Mouse (Mus musculus) CH12.LX (cell line): ENCODE results near the gene Cdk15. TPM values are rescaled to one million over a fixed set of nuclear protein-coding genes. Genes with fewer than 3 reads are reported as not detected.

Source experiments
- DNase-seq: peaks from one replicate; pipeline ENCODE4 v3.0.0-alpha.2; 2013; ENCODE audit errors: extremely low read depth
- H3K27ac ChIP-seq: 2 replicates; pipeline ENCODE4 v1.5.1; 2012; ENCODE audit warnings: low read depth, mild to moderate bottlenecking, control low read depth, moderate library complexity; ENCODE audit not compliant: insufficient read depth
- H3K27me3 ChIP-seq: replicated peaks from 2 replicates; pipeline ENCODE3; 2012; ENCODE audit warnings: inconsistent platforms
- H3K36me3 ChIP-seq, 2 experiments: replicated peaks in 1 of 2; 2 replicates each; pipeline versions ENCODE3 to v1.6.1; 2012; ENCODE audit warnings: inconsistent platforms in 1 of 2, low read length in 1 of 2, mild to moderate bottlenecking in 1 of 2, mixed read lengths in 1 of 2, moderate library complexity in 1 of 2; ENCODE audit not compliant: control insufficient read depth in 1 of 2, insufficient read depth in 1 of 2
- H3K4me1 ChIP-seq, 2 experiments: 2 replicates each; pipeline ENCODE4 v1.6.1; 2012; ENCODE audit warnings: inconsistent platforms in 1 of 2, moderate library complexity in 1 of 2; ENCODE audit not compliant: insufficient read depth in 2 of 2, control insufficient read depth in 1 of 2
- H3K4me2 ChIP-seq: 2 replicates; pipeline ENCODE4 v1.6.1; 2012; ENCODE audit warnings: low read depth, mild to moderate bottlenecking, control low read depth; ENCODE audit not compliant: poor library complexity, insufficient read depth, severe bottlenecking
- H3K4me3 ChIP-seq, 3 experiments: fragments of 150-350 bp in 1 of 3; sonication (generic) in 1 of 3; replicated peaks in 1 of 3; 2 replicates each; pipeline versions ENCODE3 to v1.5.1; 2011 to 2012; ENCODE audit warnings: low read depth in 2 of 3, low read length in 2 of 3, mild to moderate bottlenecking in 2 of 3, moderate library complexity in 2 of 3, control low read depth in 1 of 3, improper control_type of control experiment in 1 of 3, inconsistent platforms in 1 of 3, mixed read lengths in 1 of 3; ENCODE audit not compliant: poor library complexity in 1 of 3
- H3K79me2 ChIP-seq: replicated peaks from 2 replicates; pipeline ENCODE4 v1.6.1; 2012; ENCODE audit warnings: mild to moderate bottlenecking, moderate library complexity; ENCODE audit not compliant: control insufficient read depth, poor library complexity, insufficient read depth, severe bottlenecking; ENCODE audit errors: extremely low read depth
- H3K9ac ChIP-seq: 2 replicates; pipeline ENCODE4 v1.6.1; 2012; ENCODE audit warnings: low read depth, mild to moderate bottlenecking, control low read depth, moderate library complexity; ENCODE audit not compliant: insufficient read depth
- H3K9me3 ChIP-seq: replicated peaks from 2 replicates; pipeline ENCODE3; 2012; ENCODE audit warnings: low read length, inconsistent platforms, mixed read lengths
- BHLHE40 ChIP-seq: IDR thresholded peaks from 2 replicates; pipeline ENCODE4 v1.6.1; 2011; ENCODE audit warnings: mild to moderate bottlenecking, low read depth, low read length, improper control_type of control experiment
- CHD1 ChIP-seq: IDR thresholded peaks from 2 replicates; pipeline ENCODE4 v1.6.1; 2012; ENCODE audit warnings: low read depth, low read length, improper control_type of control experiment, inconsistent platforms
- CHD2 ChIP-seq: IDR thresholded peaks from 2 replicates; pipeline ENCODE4 v1.6.1; 2011; ENCODE audit warnings: low read length, improper control_type of control experiment
- CTCF ChIP-seq, 2 experiments: IDR thresholded peaks in 1 of 2; conservative IDR thresholded peaks in 1 of 2; 2 replicates each; pipeline ENCODE4 v1.5.1; 2011 to 2012; ENCODE audit warnings: low read depth in 2 of 2, low read length in 2 of 2, improper control_type of control experiment in 1 of 2, inconsistent platforms in 1 of 2, mild to moderate bottlenecking in 1 of 2, moderate library complexity in 1 of 2
- E2F4 ChIP-seq: IDR thresholded peaks from 2 replicates; pipeline ENCODE4 v1.6.1; 2011; ENCODE audit warnings: low read depth, low read length, improper control_type of control experiment; ENCODE audit not compliant: insufficient replicate concordance
- ELF1 ChIP-seq: IDR thresholded peaks from 2 replicates; pipeline ENCODE4 v1.6.1; 2014; ENCODE audit warnings: low read depth, mild to moderate bottlenecking, inconsistent platforms, low read length, improper control_type of control experiment
- ETS1 ChIP-seq: conservative IDR thresholded peaks from 2 replicates; pipeline ENCODE4 v1.6.1; 2012; ENCODE audit warnings: low read depth, mild to moderate bottlenecking, inconsistent platforms, low read length, improper control_type of control experiment, moderate library complexity
- GABPA ChIP-seq: IDR thresholded peaks from 2 replicates; pipeline ENCODE4 v1.6.1; 2012; ENCODE audit warnings: low read depth, low read length, improper control_type of control experiment, inconsistent platforms; ENCODE audit not compliant: insufficient replicate concordance
- HCFC1 ChIP-seq: IDR thresholded peaks from 2 replicates; pipeline ENCODE4 v1.6.1; 2012; ENCODE audit warnings: low read depth, mild to moderate bottlenecking, inconsistent platforms, low read length, improper control_type of control experiment
- IRF4 ChIP-seq: IDR thresholded peaks from 2 replicates; pipeline ENCODE4 v1.6.1; 2014; ENCODE audit warnings: low read depth, mild to moderate bottlenecking, inconsistent platforms, low read length, improper control_type of control experiment
- JUN ChIP-seq: IDR thresholded peaks from 2 replicates; pipeline ENCODE4 v1.6.1; 2011; ENCODE audit warnings: low read depth, mild to moderate bottlenecking, low read length, improper control_type of control experiment, moderate library complexity; ENCODE audit not compliant: insufficient read depth
- JUND ChIP-seq: conservative IDR thresholded peaks from 2 replicates; pipeline ENCODE4 v1.6.1; 2011; ENCODE audit warnings: low read depth, low read length, improper control_type of control experiment
- MAFK ChIP-seq: IDR thresholded peaks from 2 replicates; pipeline ENCODE4 v1.6.1; 2011; ENCODE audit warnings: low read length, improper control_type of control experiment; ENCODE audit not compliant: insufficient replicate concordance
- MAX ChIP-seq: IDR thresholded peaks from 2 replicates; pipeline ENCODE4 v1.6.1; 2011; ENCODE audit warnings: low read length, improper control_type of control experiment
- MEF2A ChIP-seq: IDR thresholded peaks from 2 replicates; pipeline ENCODE4 v1.6.1; 2014; ENCODE audit warnings: low read depth, mild to moderate bottlenecking, inconsistent platforms, low read length, improper control_type of control experiment, borderline replicate concordance
- NELFE ChIP-seq: IDR thresholded peaks from 2 replicates; pipeline ENCODE4 v1.6.1; 2011; ENCODE audit warnings: low read depth, low read length, improper control_type of control experiment
- PAX5 ChIP-seq: IDR thresholded peaks from 2 replicates; pipeline ENCODE4 v1.6.1; 2012; ENCODE audit warnings: low read length, inconsistent platforms, mixed read lengths
- POLR2AphosphoS2 ChIP-seq: IDR thresholded peaks from 2 replicates; pipeline ENCODE4 v1.6.1; 2011; ENCODE audit warnings: low read depth, low read length, improper control_type of control experiment
- RAD21 ChIP-seq: IDR thresholded peaks from 2 replicates; pipeline ENCODE4 v1.6.1; 2011; ENCODE audit warnings: low read depth, mild to moderate bottlenecking, low read length, improper control_type of control experiment, moderate library complexity
- SIN3A ChIP-seq: IDR thresholded peaks from 2 replicates; pipeline ENCODE4 v1.6.1; 2012; ENCODE audit warnings: low read length, improper control_type of control experiment, inconsistent platforms
- SMC3 ChIP-seq: IDR thresholded peaks from 2 replicates; pipeline ENCODE4 v1.6.1; 2011; ENCODE audit warnings: low read depth, low read length, improper control_type of control experiment
- TCF12 ChIP-seq: IDR thresholded peaks from 2 replicates; pipeline ENCODE4 v1.6.1; 2014; ENCODE audit warnings: low read depth, mild to moderate bottlenecking, inconsistent platforms, low read length, improper control_type of control experiment
- UBTF ChIP-seq: IDR thresholded peaks from 2 replicates; pipeline ENCODE4 v1.6.1; 2012; ENCODE audit warnings: low read depth, mild to moderate bottlenecking, inconsistent platforms, low read length, improper control_type of control experiment, moderate library complexity
- ZC3H11A ChIP-seq: IDR thresholded peaks from 2 replicates; pipeline ENCODE4 v1.6.1; 2012; ENCODE audit warnings: low read depth, mild to moderate bottlenecking, inconsistent platforms, low read length, improper control_type of control experiment
- dilution Hi-C: fragments of 300-500 bp; cut with MboI; formaldehyde crosslinking; loops from 2 replicates; pipeline ENCODE4 v1.14.3; 2020; ENCODE audit warnings: low sequenced_read_pairs; ENCODE audit not compliant: extremely low pct_unique_long_range_greater_than_20kb, extremely low pct_ligation_motif_present
- in situ Hi-C: fragments of 300-500 bp; cut with MboI; formaldehyde crosslinking; loops from 3 replicates; pipeline ENCODE4 v1.14.3; 2019; ENCODE audit warnings: low sequenced_read_pairs, low pct_ligation_motif_present, low pct_unique_long_range_greater_than_20kb, mixed read lengths
- polyA plus RNA-seq: library from polyadenylated mRNA; unstranded; fragments of >175 nt; gene quantifications from 2 replicates; pipeline ENCODE4 v1.2.1, GENCODE M21; 2012; ENCODE audit warnings: low read depth; ENCODE audit not compliant: insufficient read length
- total RNA-seq, 2 experiments: library from RNA; depleted of rRNA; stranded (reverse); fragments of 300-350 nt in 1 of 2; fragments of >200 nt in 1 of 2; gene quantifications; 2 replicates each; pipeline ENCODE4 v1.2.3; 2012 to 2014

Cdk15 gene
- total and polyA plus RNA-seq, 3 experiments, result 0.13 TPM; not detected in 2

GRCm38 (mm10) chr1:59243770-59244169 is 12.9 kb upstream of the Cdk15 start:
- no peak overlapping the region for H3K27ac ChIP-seq
- dilution Hi-C loops, result no loop called here
- no peaks in the 10 kb centered on the region for H3K36me3 ChIP-seq
- H3K9ac ChIP-seq, result no peak overlapping the region
- no peaks in the 10 kb centered on the region for H3K27me3 ChIP-seq
- peaks cover 5% of the 10 kb centered on the region for H3K9me3 ChIP-seq
- peaks cover 4 to 7% of the 10 kb centered on the region in 2 experiments; a peak in 3 of 4 replicates for H3K4me1 ChIP-seq
- DNase-seq, result no peak
- TF ChIP-seq POLR2AphosphoS2 (no peak), CTCF (conservative IDR thresholded peaks at IDR 0.05 in 1 of 2, IDR thresholded peaks at IDR 0.05 in 1 of 2; ENCODE audit: low read depth in 2 of 2, low read length in 2 of 2) (peak in 1 of 2 experiments; percentile 15; a peak in 1 of 4 replicates), PAX5 (no peak), MAX (no peak)
- H3K4me2 ChIP-seq, result no peak overlapping the region
- in situ Hi-C loops, result loop anchor here (10.0 to 25.0 kb wide), 2 partner anchors 381 to 456 kb away; partner anchors contain the start of gene Casp8
- H3K4me3 ChIP-seq, result no peak overlapping the region
- H3K79me2 ChIP-seq, result no peaks in the 10 kb centered on the region

GRCm38 (mm10) chr1:59247602-59248001 is 9.1 kb upstream of the Cdk15 start:
- in situ Hi-C loops (loop anchor here (10.0 to 25.0 kb wide), 2 partner anchors 377 to 460 kb away; partner anchors contain the start of gene Casp8), dilution Hi-C loops (no loop called here)
- DNase-seq, result peak; percentile 49
- Histone ChIP-seq H3K27ac (no peak overlapping the region), H3K36me3 (no peaks in the 10 kb centered on the region), H3K4me2 (peak overlapping the region; percentile 1; the same call in 1 of the 2 replicates), H3K9ac (no peak overlapping the region), H3K79me2 (no peaks in the 10 kb centered on the region), H3K4me1 (peaks cover 4 to 7% of the 10 kb centered on the region in 2 experiments; a peak in 3 of 4 replicates), H3K27me3 (no peaks in the 10 kb centered on the region), H3K9me3 (no peaks in the 10 kb centered on the region), H3K4me3 (no peak overlapping the region)
- no peak for TF ChIP-seq SIN3A
- TF ChIP-seq CTCF (conservative IDR thresholded peaks at IDR 0.05 in 1 of 2, IDR thresholded peaks at IDR 0.05 in 1 of 2; ENCODE audit: low read depth in 2 of 2, low read length in 2 of 2), result peak; percentile 45 to 86; a peak in 3 of 4 replicates
- peak; percentile 71 for TF ChIP-seq ZC3H11A
- no peak for TF ChIP-seq E2F4
- TF ChIP-seq BHLHE40, result peak; percentile 15; the same call in 1 of the 2 replicates
- no peak for TF ChIP-seq ELF1
- no peak for TF ChIP-seq JUN
- no peak for TF ChIP-seq HCFC1
- TF ChIP-seq ETS1, result no peak
- peak; percentile 89 for TF ChIP-seq RAD21
- no peak for TF ChIP-seq GABPA
- TF ChIP-seq UBTF, result no peak
- TF ChIP-seq MAFK, result no peak
- peak; percentile 49; the same call in 1 of the 2 replicates for TF ChIP-seq NELFE
- TF ChIP-seq CHD1, result no peak
- TF ChIP-seq JUND, result no peak
- TF ChIP-seq POLR2AphosphoS2, result no peak
- no peak for TF ChIP-seq CHD2
- no peak for TF ChIP-seq TCF12
- TF ChIP-seq MAX, result peak; percentile 14; the same call in 1 of the 2 replicates
- TF ChIP-seq IRF4, result peak; percentile 35; the same call in 1 of the 2 replicates
- peak; percentile 83 for TF ChIP-seq SMC3
- no peak for TF ChIP-seq MEF2A
